Mouse (Mus musculus) limb, embryonic 11.5 days (tissue): Measurements from ENCODE around the gene Olfr1425. TPM values are rescaled to one million over a fixed set of nuclear protein-coding genes. Genes with fewer than 3 reads are reported as not detected.

Experiments
- polyA plus RNA-seq: library from polyadenylated mRNA; unstranded; fragments of >200 nt; fragmentation: Nextera tagmentation; extraction: Ambion mirVana; gene quantifications from 2 replicates; pipeline ENCODE4 v1.2.1, GENCODE M21; 2014

Gene Olfr1425
- polyA plus RNA-seq, 1 experiment from 2014 or later = not detected

Other genes starting within 250 kb of the Olfr1425 start
- not detected in 2 replicates for gene Olfr1417, start 238.5 kb downstream of the Olfr1425 start, polyA plus RNA-seq
- gene Olfr1418, start 216.7 kb downstream of the Olfr1425 start, polyA plus RNA-seq = not detected in 2 replicates
- gene Olfr1419, start 202.6 kb downstream of the Olfr1425 start, polyA plus RNA-seq = not detected in 2 replicates
- not detected in 2 replicates for gene Olfr1420, start 191.2 kb downstream of the Olfr1425 start, polyA plus RNA-seq
- gene Patl1, start 165.3 kb downstream of the Olfr1425 start, polyA plus RNA-seq = 25.0 and 25.6 TPM in 2 replicates
- 6.1 and 7.2 TPM in 2 replicates for gene Osbp, start 111.8 kb downstream of the Olfr1425 start, polyA plus RNA-seq
- gene Olfr1423, start 36.4 kb downstream of the Olfr1425 start, polyA plus RNA-seq = not detected in 2 replicates
- not detected in 2 replicates for gene Olfr1424, start 15.0 kb downstream of the Olfr1425 start, polyA plus RNA-seq
- gene Olfr1426, start 14.3 kb upstream of the Olfr1425 start, polyA plus RNA-seq = not detected in 2 replicates
- gene Olfr1427, start 25.6 kb upstream of the Olfr1425 start, polyA plus RNA-seq = not detected in 2 replicates
- gene Olfr1428, start 38.2 kb upstream of the Olfr1425 start, polyA plus RNA-seq = not detected in 2 replicates
- not detected in 2 replicates for gene Olfr76, start 45.5 kb upstream of the Olfr1425 start, polyA plus RNA-seq
- not detected in 2 replicates for gene Olfr1555-ps1, start 92.4 kb upstream of the Olfr1425 start, polyA plus RNA-seq
- not detected in 2 replicates for gene Olfr1431, start 122.9 kb upstream of the Olfr1425 start, polyA plus RNA-seq
- not detected in 2 replicates for gene Olfr1432, start 154.9 kb upstream of the Olfr1425 start, polyA plus RNA-seq
- gene Olfr262, start 163.9 kb upstream of the Olfr1425 start, polyA plus RNA-seq = not detected in 2 replicates
- not detected in 2 replicates for gene Olfr235, start 183.3 kb upstream of the Olfr1425 start, polyA plus RNA-seq
- gene Olfr1434, start 202.1 kb upstream of the Olfr1425 start, polyA plus RNA-seq = not detected in 2 replicates
- gene Olfr1436, start 221.4 kb upstream of the Olfr1425 start, polyA plus RNA-seq = not detected in 2 replicates
- gene Olfr1437, start 247.4 kb upstream of the Olfr1425 start, polyA plus RNA-seq = not detected in 2 replicates